Mouse (Mus musculus): ENCODE measurements around the gene S1pr3. TPM values are rescaled to one million over a fixed set of nuclear protein-coding genes. Genes with fewer than 3 reads are reported as not detected.

Gene S1pr3
- 16.9 and 30.5 TPM in 2 replicates for polyA plus RNA-seq (2016; fragmentation: Nextera tagmentation; extraction: Ambion mirVana)

GRCm38 (mm10) chr13:51408519-51409001, at the start of gene S1pr3:
TSS of gene S1pr3 (plus strand) at chr13:51408639.
- Histone ChIP-seq H3K4me1 (peaks cover 53% of the 10 kb centered on the region), H3K27ac (peak within 1 kb of the TSS; percentile 83), H3K36me3 (no peaks in the 10 kb centered on the region), H3K27me3 (ENCODE audit: insufficient read depth, poor library complexity, severe bottlenecking) (peaks cover 25% of the 10 kb centered on the region), H3K4me3 (peak within 1 kb of the TSS; percentile 68), H3K9me3 (no peaks in the 10 kb centered on the region)
- DNase-seq (ENCODE audit: low spot score), result peak; percentile 84
- WGBS, result 1% methylated on average over 33 of the region's 33 CpGs

GRCm38 (mm10) chr13:51360441-51360962, 47.9 kb upstream of the S1pr3 start:
- Histone ChIP-seq H3K27ac (no peak overlapping the region; the same call in 1 of the 2 replicates), H3K4me3 (no peak overlapping the region), H3K36me3 (no peaks in the 10 kb centered on the region), H3K27me3 (ENCODE audit: insufficient read depth, poor library complexity, severe bottlenecking) (no peaks in the 10 kb centered on the region), H3K9me3 (no peaks in the 10 kb centered on the region), H3K4me1 (peaks cover 22% of the 10 kb centered on the region; the same call in 1 of the 2 replicates)
- WGBS, result 73% methylated on average over 8 of the region's 8 CpGs
- DNase-seq (ENCODE audit: low spot score), result no peak

DNA sequence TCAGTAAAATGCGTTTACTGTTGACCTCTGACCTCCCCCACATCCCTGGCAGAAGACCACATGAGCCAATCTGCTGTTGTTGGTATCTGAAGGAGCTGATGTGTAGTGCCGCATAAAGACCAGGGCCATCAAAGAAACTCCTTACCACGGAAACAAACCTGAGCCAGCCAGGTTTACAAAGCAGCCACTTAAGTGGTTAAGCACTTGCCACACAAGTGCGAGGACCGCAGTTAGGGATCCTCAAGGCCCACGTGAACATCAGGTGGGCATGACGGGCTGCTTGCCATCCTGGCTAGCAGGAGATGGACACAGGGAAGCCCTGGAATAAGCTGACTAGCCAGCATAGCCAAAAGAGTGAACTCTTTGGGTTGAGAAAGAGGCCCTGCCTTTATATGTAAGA, 45.0 kb upstream of the S1pr3 start:
- H3K27me3 ChIP-seq (ENCODE audit: insufficient read depth, poor library complexity, severe bottlenecking), result no peaks in the 10 kb centered on the region
- WGBS, result 74% methylated on average over 7 of the region's 7 CpGs
- peak overlapping the region; percentile 67; the same call in 1 of the 2 replicates for H3K27ac ChIP-seq
- no peak overlapping the region for H3K4me3 ChIP-seq
- no peaks in the 10 kb centered on the region for H3K9me3 ChIP-seq
- H3K4me1 ChIP-seq, result peaks cover 28% of the 10 kb centered on the region; the same call in 1 of the 2 replicates
- no peaks in the 10 kb centered on the region for H3K36me3 ChIP-seq
- DNase-seq (ENCODE audit: low spot score), result no peak

- Histone ChIP-seq H3K36me3 (no peaks in the 10 kb centered on the region), H3K4me1 (peaks cover 28% of the 10 kb centered on the region; the same call in 1 of the 2 replicates), H3K9me3 (no peaks in the 10 kb centered on the region), H3K27me3 (ENCODE audit: insufficient read depth, poor library complexity, severe bottlenecking) (no peaks in the 10 kb centered on the region), H3K4me3 (no peak overlapping the region), H3K27ac (0 out of 2 replicates have a peak overlapping the region, but pooled peaks have one; percentile 8)
- no peak for DNase-seq (ENCODE audit: low spot score)
- 70% methylated on average over 5 of the region's 5 CpGs for WGBS
Measured at GRCm38 (mm10) chr13:51363985-51364384, 44.5 kb upstream of the S1pr3 start.

DNA sequence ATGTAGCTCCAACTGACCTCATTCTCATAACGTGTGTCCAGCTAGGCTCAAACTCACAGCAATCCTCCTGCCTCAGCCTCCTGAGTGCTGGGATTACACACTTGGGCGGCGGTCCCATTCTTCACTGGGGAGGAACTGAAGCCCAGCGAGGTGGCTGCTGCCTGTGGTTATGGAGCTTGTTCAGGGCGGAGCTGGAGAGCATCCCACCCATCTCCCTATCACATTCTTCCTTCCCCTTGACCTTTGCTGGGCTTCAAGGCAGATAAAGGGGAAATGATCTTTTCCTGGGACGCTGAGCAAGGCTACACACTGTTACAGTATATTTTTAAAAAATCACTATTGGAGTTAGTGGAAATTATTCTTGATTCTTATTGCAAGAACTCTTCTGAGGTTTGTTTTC, 43.2 kb upstream of the S1pr3 start:
- H3K27me3 ChIP-seq (ENCODE audit: insufficient read depth, poor library complexity, severe bottlenecking), result no peaks in the 10 kb centered on the region
- WGBS, result 74% methylated on average over 6 of the region's 6 CpGs
- no peaks in the 10 kb centered on the region for H3K36me3 ChIP-seq
- no peak for DNase-seq (ENCODE audit: low spot score)
- H3K9me3 ChIP-seq, result no peaks in the 10 kb centered on the region
- peaks cover 24% of the 10 kb centered on the region; the same call in 1 of the 2 replicates for H3K4me1 ChIP-seq
- no peak overlapping the region for H3K4me3 ChIP-seq
- H3K27ac ChIP-seq, result 0 out of 2 replicates have a peak overlapping the region, but pooled peaks have one; percentile 25

GRCm38 (mm10) chr13:51368346-51368745, 40.1 kb upstream of the S1pr3 start:
- Histone ChIP-seq H3K4me1 (peaks cover 15% of the 10 kb centered on the region; the same call in 1 of the 2 replicates), H3K27me3 (ENCODE audit: insufficient read depth, poor library complexity, severe bottlenecking) (no peaks in the 10 kb centered on the region), H3K36me3 (no peaks in the 10 kb centered on the region), H3K9me3 (no peaks in the 10 kb centered on the region), H3K4me3 (no peak overlapping the region), H3K27ac (no peak overlapping the region)
- DNase-seq (ENCODE audit: low spot score), result no peak
- 73% methylated on average over 2 of the region's 2 CpGs for WGBS

DNA sequence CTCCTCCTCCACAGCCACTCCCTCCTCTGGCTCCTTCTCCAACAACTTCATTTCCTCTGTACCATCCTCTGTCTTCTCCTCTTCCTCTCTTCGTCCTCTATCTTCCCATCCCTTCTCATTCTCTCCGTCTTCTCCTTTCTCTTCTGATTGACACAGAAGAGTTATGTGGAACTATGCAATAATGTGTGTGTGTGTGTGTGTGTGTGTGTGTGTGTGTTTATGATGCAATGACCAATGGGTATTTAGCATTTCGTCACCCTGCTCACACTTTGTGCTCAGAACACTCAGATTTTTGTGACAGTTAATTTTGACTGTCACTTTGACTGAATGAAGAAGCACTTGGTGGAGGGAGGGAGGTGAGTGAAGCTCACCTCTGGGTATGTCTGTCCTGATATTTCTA, 39.1 kb upstream of the S1pr3 start:
- no peak for DNase-seq (ENCODE audit: low spot score)
- no peaks in the 10 kb centered on the region for H3K36me3 ChIP-seq
- H3K27me3 ChIP-seq (ENCODE audit: insufficient read depth, poor library complexity, severe bottlenecking), result no peaks in the 10 kb centered on the region
- no peak overlapping the region for H3K27ac ChIP-seq
- 92% methylated on average over 3 of the region's 3 CpGs for WGBS
- H3K4me1 ChIP-seq, result 0 out of 2 replicates have a peak, but pooled peaks cover 6% of the 10 kb centered on the region
- H3K9me3 ChIP-seq, result no peaks in the 10 kb centered on the region
- H3K4me3 ChIP-seq, result no peak overlapping the region

GRCm38 (mm10) chr13:51373086-51373485, 35.4 kb upstream of the S1pr3 start:
- Histone ChIP-seq H3K27ac (no peak overlapping the region), H3K27me3 (ENCODE audit: insufficient read depth, poor library complexity, severe bottlenecking) (no peaks in the 10 kb centered on the region), H3K36me3 (no peaks in the 10 kb centered on the region), H3K9me3 (no peaks in the 10 kb centered on the region), H3K4me1 (peaks cover 3% of the 10 kb centered on the region), H3K4me3 (no peak overlapping the region)
- no peak for DNase-seq (ENCODE audit: low spot score)

DNA sequence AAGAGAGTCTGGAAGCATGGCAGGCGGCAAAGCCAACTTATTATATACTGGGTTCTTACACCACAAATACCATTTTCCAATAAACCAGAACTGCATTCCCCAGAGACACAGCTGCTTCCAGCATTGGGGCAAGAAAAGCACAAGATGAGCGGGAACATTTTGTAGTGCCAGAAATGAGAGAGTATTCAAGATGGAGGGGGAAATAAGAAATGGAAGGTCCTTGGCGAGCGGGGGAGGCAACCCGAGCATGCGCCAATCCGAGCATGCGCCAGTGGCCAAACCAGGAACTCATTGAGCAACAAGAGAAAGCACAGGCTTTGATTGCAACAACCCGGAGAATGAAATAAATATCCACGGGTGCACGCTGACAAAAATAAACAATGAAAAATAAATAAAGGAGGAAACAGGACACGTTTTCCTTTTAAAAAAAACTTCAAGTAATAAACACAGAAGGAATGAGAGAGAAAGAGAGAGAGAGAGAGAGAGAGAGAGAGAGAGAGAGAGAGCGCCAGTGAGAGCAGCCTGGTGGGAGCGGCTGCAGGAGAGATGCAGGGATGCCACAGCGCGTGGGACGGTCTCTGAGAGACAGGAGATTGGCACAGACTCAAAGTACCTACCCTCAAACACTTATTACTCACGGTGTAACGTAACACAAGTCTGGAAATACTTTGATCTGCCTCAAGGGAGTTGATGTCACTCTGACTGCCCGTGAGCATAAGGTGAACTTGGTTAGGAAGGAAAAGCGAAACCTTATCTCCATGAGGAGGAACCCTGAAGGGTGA, 34.2 kb upstream of the S1pr3 start:
- DNase-seq (ENCODE audit: low spot score), result no peak
- Histone ChIP-seq H3K9me3 (no peaks in the 10 kb centered on the region), H3K27ac (no peak overlapping the region), H3K36me3 (no peaks in the 10 kb centered on the region), H3K27me3 (ENCODE audit: insufficient read depth, poor library complexity, severe bottlenecking) (no peaks in the 10 kb centered on the region), H3K4me3 (no peak overlapping the region), H3K4me1 (peaks cover 15% of the 10 kb centered on the region)
- WGBS, result 79% methylated on average over 21 of the region's 21 CpGs

DNA sequence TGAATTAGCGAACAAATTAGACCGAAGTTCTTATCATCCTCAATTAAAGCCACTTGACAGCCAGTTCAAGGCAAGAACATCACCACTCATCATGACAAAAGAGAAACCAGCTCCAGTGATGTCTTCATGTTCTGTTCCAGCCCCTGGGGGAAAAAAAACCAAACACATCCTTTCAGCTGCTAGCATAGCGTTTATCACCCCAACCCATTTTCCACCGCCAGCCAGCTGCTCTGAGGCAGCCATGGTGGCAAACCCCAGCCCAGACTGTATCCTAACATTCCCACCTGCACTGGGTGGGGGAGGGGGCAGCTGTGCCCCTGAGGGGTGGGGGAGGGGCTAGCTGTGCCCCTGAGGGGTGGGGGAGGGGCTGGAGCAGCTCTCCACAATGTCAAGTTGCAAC, 30.3 kb upstream of the S1pr3 start:
- Histone ChIP-seq H3K27ac (peak overlapping the region; percentile 94), H3K4me3 (peak overlapping the region; percentile 40), H3K27me3 (ENCODE audit: insufficient read depth, poor library complexity, severe bottlenecking) (no peaks in the 10 kb centered on the region), H3K9me3 (no peaks in the 10 kb centered on the region; the same call in 1 of the 2 replicates), H3K36me3 (no peaks in the 10 kb centered on the region), H3K4me1 (peaks cover 34% of the 10 kb centered on the region)
- no peak for DNase-seq (ENCODE audit: low spot score)
- WGBS, result 1% methylated on average over 4 of the region's 4 CpGs

GRCm38 (mm10) chr13:51379596-51379995, 28.8 kb upstream of the S1pr3 start:
- H3K27me3 ChIP-seq (ENCODE audit: insufficient read depth, poor library complexity, severe bottlenecking), result no peaks in the 10 kb centered on the region
- H3K9me3 ChIP-seq, result no peaks in the 10 kb centered on the region; the same call in 1 of the 2 replicates
- peak; percentile 84 for DNase-seq (ENCODE audit: low spot score)
- no peaks in the 10 kb centered on the region for H3K36me3 ChIP-seq
- H3K4me1 ChIP-seq, result peaks cover 34% of the 10 kb centered on the region
- 4% methylated on average over 6 of the region's 6 CpGs for WGBS
- peak overlapping the region; percentile 94 for H3K27ac ChIP-seq
- 0 out of 2 replicates have a peak overlapping the region, but pooled peaks have one; percentile 5 for H3K4me3 ChIP-seq

DNA sequence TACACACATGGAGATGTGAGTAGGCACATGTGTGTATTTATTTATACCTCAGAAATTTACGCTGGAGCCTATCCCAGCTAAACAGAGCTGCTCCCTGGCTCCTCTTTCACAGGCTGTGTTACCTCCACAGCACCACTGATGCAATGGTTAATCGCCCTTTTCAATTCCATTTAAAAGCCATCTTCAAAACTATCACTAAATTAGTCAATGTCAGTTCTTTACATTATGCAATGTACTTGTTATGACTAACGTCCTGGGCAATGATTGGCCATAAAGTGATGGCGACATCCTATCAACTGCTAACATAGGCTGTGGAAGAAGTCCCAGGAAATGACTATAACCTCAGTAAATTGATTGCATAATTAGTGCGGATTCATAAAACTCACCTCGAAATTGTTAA, 26.9 kb upstream of the S1pr3 start:
- H3K27ac ChIP-seq, result no peak overlapping the region
- H3K4me1 ChIP-seq, result peaks cover 34% of the 10 kb centered on the region
- 90% methylated on average over 6 of the region's 6 CpGs for WGBS

GRCm38 (mm10) chr13:51384899-51385298, 23.5 kb upstream of the S1pr3 start:
- Histone ChIP-seq H3K4me1 (peaks cover 27% of the 10 kb centered on the region), H3K9me3 (no peaks in the 10 kb centered on the region; the same call in 1 of the 2 replicates), H3K27me3 (ENCODE audit: insufficient read depth, poor library complexity, severe bottlenecking) (no peaks in the 10 kb centered on the region), H3K27ac (no peak overlapping the region), H3K36me3 (no peaks in the 10 kb centered on the region), H3K4me3 (no peak overlapping the region)
- 79% methylated on average over 2 of the region's 2 CpGs for WGBS
- DNase-seq (ENCODE audit: low spot score), result no peak

More for the DNA sequence above, 26.9 kb upstream of the S1pr3 start:
- no peak overlapping the region for H3K4me3 ChIP-seq
- no peak for DNase-seq (ENCODE audit: low spot score)
- no peaks in the 10 kb centered on the region; the same call in 1 of the 2 replicates for H3K9me3 ChIP-seq
- H3K36me3 ChIP-seq, result no peaks in the 10 kb centered on the region
- no peaks in the 10 kb centered on the region for H3K27me3 ChIP-seq (ENCODE audit: insufficient read depth, poor library complexity, severe bottlenecking)

Data from heart, embryonic 10.5 days (tissue).